Mouse (Mus musculus): Measurements from ENCODE around the gene Wipf1. TPM values are rescaled to one million over a fixed set of nuclear protein-coding genes. Genes with fewer than 3 reads are reported as not detected.

Wipf1 gene
- polyA plus RNA-seq, 1 experiment from 2014 or later, result 7.8 TPM

DNA sequence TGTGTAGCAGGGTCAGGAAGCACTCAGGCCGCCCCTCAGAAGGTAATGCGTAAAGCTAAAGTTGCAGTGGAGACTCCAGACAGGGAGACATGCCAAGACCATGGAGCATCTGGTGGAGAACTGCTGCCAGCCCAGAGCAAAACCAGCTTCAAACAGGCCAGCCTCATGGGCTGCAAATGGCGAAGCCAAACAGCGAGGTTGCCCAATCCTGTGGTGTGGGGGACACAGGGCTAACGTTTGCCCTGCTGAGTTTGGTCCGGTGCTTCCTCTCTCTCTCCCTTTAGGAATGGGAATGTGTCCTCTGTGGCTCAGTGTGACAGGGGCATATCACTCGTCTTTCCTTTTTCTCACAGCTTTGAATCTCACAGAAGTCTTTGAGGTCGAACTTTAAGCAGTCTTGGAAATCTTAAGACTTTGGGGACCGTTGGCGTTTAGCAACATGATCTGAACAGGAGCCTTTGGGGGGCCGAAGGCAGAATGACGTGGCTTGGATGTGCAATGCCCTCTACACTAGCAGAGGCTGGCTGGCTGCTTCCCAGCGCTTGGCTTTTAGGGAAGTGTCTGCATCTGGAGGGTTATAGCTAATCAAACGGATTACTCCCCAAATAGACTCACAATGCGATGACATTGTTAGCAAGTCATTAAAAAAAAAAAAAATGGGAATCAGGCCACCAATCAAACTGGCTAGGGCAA is 6.7 kb upstream of the Wipf1 start:
- Histone ChIP-seq H3K4me3 (ENCODE audit: low read depth, low read length) (no peak overlapping the region), H3K9ac (ENCODE audit: low read depth, low read length) (no peak overlapping the region), H3K27me3 (ENCODE audit: control insufficient read depth, insufficient read depth, low read length) (no peaks in the 10 kb centered on the region), H3K4me2 (no peak overlapping the region), H3K36me3 (ENCODE audit: control insufficient read depth, insufficient read depth, low read length) (no peaks in the 10 kb centered on the region), H3K27ac (ENCODE audit: low read depth, low read length) (no peak overlapping the region), H3K9me3 (replicated peaks; ENCODE audit: control insufficient read depth, low read length) (no peaks in the 10 kb centered on the region), H3K4me1 (ENCODE audit: control insufficient read depth, insufficient read depth, low read length) (no peaks in the 10 kb centered on the region)
- no peak for ATAC-seq (replicated peaks; ENCODE audit: insufficient number of reproducible peaks, low FRiP score, low TSS enrichment)
- 73% methylated on average over 15 of the region's 15 CpGs for WGBS (ENCODE audit: insufficient replicate concordance)

- no peak overlapping the region for H3K4me2 ChIP-seq
- ATAC-seq (replicated peaks; ENCODE audit: insufficient number of reproducible peaks, low FRiP score, low TSS enrichment), result no peak
- WGBS (ENCODE audit: insufficient replicate concordance), result 73% methylated on average over 10 of the region's 10 CpGs
- H3K9me3 ChIP-seq (replicated peaks; ENCODE audit: control insufficient read depth, low read length), result no peaks in the 10 kb centered on the region
- no peak overlapping the region for H3K9ac ChIP-seq (ENCODE audit: low read depth, low read length)
- H3K36me3 ChIP-seq (ENCODE audit: control insufficient read depth, insufficient read depth, low read length), result no peaks in the 10 kb centered on the region
- H3K27ac ChIP-seq (ENCODE audit: low read depth, low read length), result no peak overlapping the region
- no peaks in the 10 kb centered on the region for H3K4me1 ChIP-seq (ENCODE audit: control insufficient read depth, insufficient read depth, low read length)
- no peak overlapping the region for H3K4me3 ChIP-seq (ENCODE audit: low read depth, low read length)
- H3K27me3 ChIP-seq (ENCODE audit: control insufficient read depth, insufficient read depth, low read length), result no peaks in the 10 kb centered on the region
Observed at GRCm38 (mm10) chr2:73534720-73535119, 5.2 kb upstream of the Wipf1 start.

- H3K27me3 ChIP-seq (ENCODE audit: control insufficient read depth, insufficient read depth, low read length), result no peaks in the 10 kb centered on the region
- no peak overlapping the region for H3K9ac ChIP-seq (ENCODE audit: low read depth, low read length)
- no peak overlapping the region for H3K4me3 ChIP-seq (ENCODE audit: low read depth, low read length)
- peaks cover 6% of the 10 kb centered on the region; the same call in 1 of the 2 replicates for H3K4me1 ChIP-seq (ENCODE audit: control insufficient read depth, insufficient read depth, low read length)
- no peak overlapping the region for H3K27ac ChIP-seq (ENCODE audit: low read depth, low read length)
- no peaks in the 10 kb centered on the region for H3K36me3 ChIP-seq (ENCODE audit: control insufficient read depth, insufficient read depth, low read length)
- no peak for ATAC-seq (replicated peaks; ENCODE audit: insufficient number of reproducible peaks, low FRiP score, low TSS enrichment)
- no peak overlapping the region for H3K4me2 ChIP-seq
- WGBS (ENCODE audit: insufficient replicate concordance), result 60% methylated on average over 5 of the region's 5 CpGs
- H3K9me3 ChIP-seq (replicated peaks; ENCODE audit: control insufficient read depth, low read length), result no peaks in the 10 kb centered on the region
Observed at GRCm38 (mm10) chr2:73530487-73530886, 953 bp upstream of the Wipf1 start.

- Histone ChIP-seq H3K36me3 (ENCODE audit: control insufficient read depth, insufficient read depth, low read length) (no peaks in the 10 kb centered on the region), H3K27me3 (ENCODE audit: control insufficient read depth, insufficient read depth, low read length) (no peaks in the 10 kb centered on the region), H3K4me2 (peak overlapping the region; percentile 92), H3K9ac (ENCODE audit: low read depth, low read length) (peak overlapping the region; percentile 93), H3K9me3 (replicated peaks; ENCODE audit: control insufficient read depth, low read length) (no peaks in the 10 kb centered on the region), H3K4me1 (ENCODE audit: control insufficient read depth, insufficient read depth, low read length) (peaks cover 6% of the 10 kb centered on the region; the same call in 1 of the 2 replicates), H3K27ac (ENCODE audit: low read depth, low read length) (peak overlapping the region; percentile 78), H3K4me3 (ENCODE audit: low read depth, low read length) (peak overlapping the region; percentile 86)
- peak; percentile 27; the same call in 1 of the 2 replicates for ATAC-seq (replicated peaks; ENCODE audit: insufficient number of reproducible peaks, low FRiP score, low TSS enrichment)
- WGBS (ENCODE audit: insufficient replicate concordance), result 2% methylated on average over 59 of the region's 59 CpGs
Observed at GRCm38 (mm10) chr2:73528516-73529355, 798 bp downstream of the Wipf1 start.

- no peaks in the 10 kb centered on the region for H3K27me3 ChIP-seq (ENCODE audit: control insufficient read depth, insufficient read depth, low read length)
- H3K4me1 ChIP-seq (ENCODE audit: control insufficient read depth, insufficient read depth, low read length), result peaks cover 13% of the 10 kb centered on the region
- H3K27ac ChIP-seq (ENCODE audit: low read depth, low read length), result no peak overlapping the region
- no peaks in the 10 kb centered on the region for H3K9me3 ChIP-seq (replicated peaks; ENCODE audit: control insufficient read depth, low read length)
- ATAC-seq (replicated peaks; ENCODE audit: insufficient number of reproducible peaks, low FRiP score, low TSS enrichment), result no peak
- no peaks in the 10 kb centered on the region for H3K36me3 ChIP-seq (ENCODE audit: control insufficient read depth, insufficient read depth, low read length)
- WGBS (ENCODE audit: insufficient replicate concordance), result 74% methylated on average over 11 of the region's 11 CpGs
- peak overlapping the region; percentile 92 for H3K4me2 ChIP-seq
- no peak overlapping the region for H3K9ac ChIP-seq (ENCODE audit: low read depth, low read length)
- H3K4me3 ChIP-seq (ENCODE audit: low read depth, low read length), result peak overlapping the region; percentile 8; the same call in 1 of the 2 replicates
Observed at GRCm38 (mm10) chr2:73527956-73528355, 1.6 kb downstream of the Wipf1 start.

DNA sequence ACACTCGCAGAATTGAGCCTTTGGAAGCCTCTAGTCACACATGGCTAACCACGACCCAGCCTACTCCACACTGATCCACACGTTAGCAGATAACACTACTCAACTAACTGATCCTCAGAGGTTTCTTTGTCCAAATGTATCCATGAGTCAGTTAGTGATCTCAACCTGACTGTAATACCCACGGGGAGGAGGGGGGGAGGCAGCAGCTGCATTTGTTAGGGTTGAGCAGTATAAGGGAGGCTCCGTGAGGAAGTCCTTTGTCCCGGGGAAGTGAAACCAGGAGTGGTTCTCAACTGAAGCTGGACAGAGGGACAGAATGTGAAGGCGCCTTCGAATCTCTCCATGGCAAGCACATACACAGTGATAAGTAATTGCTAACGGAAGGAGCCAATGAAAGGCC is 2.8 kb downstream of the Wipf1 start:
- no peaks in the 10 kb centered on the region for H3K36me3 ChIP-seq (ENCODE audit: control insufficient read depth, insufficient read depth, low read length)
- H3K4me2 ChIP-seq, result 0 out of 2 replicates have a peak overlapping the region, but pooled peaks have one; percentile 2
- WGBS (ENCODE audit: insufficient replicate concordance), result 63% methylated on average over 9 of the region's 9 CpGs
- no peak overlapping the region for H3K27ac ChIP-seq (ENCODE audit: low read depth, low read length)
- H3K4me1 ChIP-seq (ENCODE audit: control insufficient read depth, insufficient read depth, low read length), result peaks cover 15% of the 10 kb centered on the region
- no peaks in the 10 kb centered on the region for H3K27me3 ChIP-seq (ENCODE audit: control insufficient read depth, insufficient read depth, low read length)
- no peak for ATAC-seq (replicated peaks; ENCODE audit: insufficient number of reproducible peaks, low FRiP score, low TSS enrichment)
- no peak overlapping the region for H3K9ac ChIP-seq (ENCODE audit: low read depth, low read length)
- no peak overlapping the region for H3K4me3 ChIP-seq (ENCODE audit: low read depth, low read length)
- H3K9me3 ChIP-seq (replicated peaks; ENCODE audit: control insufficient read depth, low read length), result no peaks in the 10 kb centered on the region

DNA sequence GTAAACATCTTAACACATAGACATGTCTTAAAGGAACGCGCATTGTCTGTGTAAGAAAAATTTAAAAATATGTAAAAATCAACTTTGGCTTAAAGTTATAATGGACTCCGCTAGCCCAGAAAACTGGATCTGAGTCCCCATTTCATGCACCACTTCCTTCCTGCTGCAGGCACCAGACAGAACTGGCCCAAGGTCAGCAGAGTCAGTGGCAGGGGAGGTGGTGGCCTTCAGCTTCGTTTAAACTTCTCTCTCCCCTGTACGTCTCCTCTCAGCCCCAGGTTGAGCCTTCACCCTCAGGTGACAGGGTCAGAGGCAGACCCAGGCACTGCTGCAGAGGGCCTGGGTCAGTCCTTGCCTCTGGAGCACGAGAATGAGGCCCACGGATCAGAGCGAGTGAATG is 6.6 kb downstream of the Wipf1 start:
- no peaks in the 10 kb centered on the region for H3K36me3 ChIP-seq (ENCODE audit: control insufficient read depth, insufficient read depth, low read length)
- no peaks in the 10 kb centered on the region for H3K9me3 ChIP-seq (replicated peaks; ENCODE audit: control insufficient read depth, low read length)
- H3K4me2 ChIP-seq, result no peak overlapping the region
- no peak overlapping the region for H3K27ac ChIP-seq (ENCODE audit: low read depth, low read length)
- no peak for ATAC-seq (replicated peaks; ENCODE audit: insufficient number of reproducible peaks, low FRiP score, low TSS enrichment)
- H3K4me1 ChIP-seq (ENCODE audit: control insufficient read depth, insufficient read depth, low read length), result peaks cover 13% of the 10 kb centered on the region
- 0 out of 2 replicates have a peak overlapping the region, but pooled peaks have one; percentile 34 for H3K9ac ChIP-seq (ENCODE audit: low read depth, low read length)
- H3K4me3 ChIP-seq (ENCODE audit: low read depth, low read length), result no peak overlapping the region
- 51% methylated on average over 8 of the region's 8 CpGs for WGBS (ENCODE audit: insufficient replicate concordance)
- H3K27me3 ChIP-seq (ENCODE audit: control insufficient read depth, insufficient read depth, low read length), result no peaks in the 10 kb centered on the region

DNA sequence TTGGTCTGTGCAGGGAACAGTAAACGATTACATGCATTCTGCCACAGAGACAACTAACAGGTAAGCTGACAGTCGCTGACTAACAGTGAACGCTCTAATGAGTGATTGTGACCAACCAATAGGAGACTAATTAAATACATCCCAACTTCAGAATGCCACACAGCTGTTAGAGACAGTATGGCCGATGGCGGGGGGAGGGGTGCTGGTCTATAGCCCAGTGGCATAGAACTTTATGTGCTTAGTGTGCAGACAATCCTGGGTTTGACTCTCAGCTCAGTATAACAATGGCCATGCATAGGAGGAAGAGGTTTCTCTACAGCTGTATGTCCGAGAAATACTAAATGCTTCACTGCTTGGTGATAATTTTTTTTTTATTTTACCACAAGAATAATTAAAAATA is 7.2 kb downstream of the Wipf1 start:
- Histone ChIP-seq H3K36me3 (ENCODE audit: control insufficient read depth, insufficient read depth, low read length) (no peaks in the 10 kb centered on the region), H3K4me2 (no peak overlapping the region), H3K9me3 (replicated peaks; ENCODE audit: control insufficient read depth, low read length) (no peaks in the 10 kb centered on the region), H3K9ac (ENCODE audit: low read depth, low read length) (no peak overlapping the region), H3K27me3 (ENCODE audit: control insufficient read depth, insufficient read depth, low read length) (no peaks in the 10 kb centered on the region), H3K27ac (ENCODE audit: low read depth, low read length) (peak overlapping the region; percentile 22; the same call in 1 of the 2 replicates), H3K4me1 (ENCODE audit: control insufficient read depth, insufficient read depth, low read length) (peaks cover 13% of the 10 kb centered on the region), H3K4me3 (ENCODE audit: low read depth, low read length) (no peak overlapping the region)
- ATAC-seq (replicated peaks; ENCODE audit: insufficient number of reproducible peaks, low FRiP score, low TSS enrichment), result no peak
- 74% methylated on average over 6 of the region's 6 CpGs for WGBS (ENCODE audit: insufficient replicate concordance)
